Mouse (Mus musculus) heart, embryonic 11.5 days (tissue): ENCODE measurements around the gene Mob4. TPM values are rescaled to one million over a fixed set of nuclear protein-coding genes. Genes with fewer than 3 reads are reported as not detected.

ENCODE experiments used
- ATAC-seq: fragments of 200-750 bp; cut with Nextera tagmentation; replicated peaks from 2 replicates; pipeline ENCODE4 v1.8.0; 2017; ENCODE audit warnings: moderate library complexity; ENCODE audit not compliant: insufficient number of reproducible peaks, low FRiP score, low TSS enrichment
- H3K27ac ChIP-seq: fragments of 300-500 bp; sonication (generic); 2 replicates; pipeline ENCODE4 v1.5.1; 2014; ENCODE audit warnings: mild to moderate bottlenecking, low read depth, low read length
- H3K27me3 ChIP-seq: fragments of 300-500 bp; sonication (generic); 2 replicates; pipeline ENCODE4 v1.6.1; 2014; ENCODE audit warnings: mild to moderate bottlenecking, low read length, mixed read lengths; ENCODE audit not compliant: control insufficient read depth, insufficient read depth
- H3K36me3 ChIP-seq: fragments of 300-500 bp; sonication (generic); 2 replicates; pipeline ENCODE4 v1.6.1; 2014; ENCODE audit warnings: mild to moderate bottlenecking, low read length, moderate library complexity, mixed read lengths; ENCODE audit not compliant: control insufficient read depth, insufficient read depth
- H3K4me1 ChIP-seq: fragments of 300-500 bp; sonication (generic); 2 replicates; pipeline ENCODE4 v1.6.1; 2014; ENCODE audit warnings: low read length; ENCODE audit not compliant: control insufficient read depth, insufficient read depth
- H3K4me2 ChIP-seq: fragments of 300-500 bp; sonication (generic); 2 replicates; pipeline ENCODE4 v1.6.1; 2014; ENCODE audit warnings: mild to moderate bottlenecking, moderate library complexity
- H3K4me3 ChIP-seq: fragments of 300-500 bp; sonication (generic); 2 replicates; pipeline ENCODE4 v1.5.1; 2014; ENCODE audit warnings: low read depth, low read length
- H3K9ac ChIP-seq: fragments of 300-500 bp; sonication (generic); 2 replicates; pipeline ENCODE4 v1.6.1; 2014; ENCODE audit warnings: mild to moderate bottlenecking, low read depth, low read length, moderate library complexity
- H3K9me3 ChIP-seq: fragments of 300-500 bp; sonication (generic); replicated peaks from 2 replicates; pipeline ENCODE4 v1.6.1; 2016; ENCODE audit warnings: low read length; ENCODE audit not compliant: control insufficient read depth
- WGBS: fragments of 180-500 bp; shearing (Covaris S2); extraction: QIAGEN DNeasy Blood & Tissue Kit; methylation state at CpG from one replicate; pipeline ENCODE4 v1.1.7; 2014; ENCODE audit not compliant: insufficient replicate concordance; 5-methylcytosine and 5-hydroxymethylcytosine counted together
- polyA plus RNA-seq: library from polyadenylated mRNA; unstranded; fragments of >200 nt; fragmentation: Nextera tagmentation; extraction: Ambion mirVana; gene quantifications from 2 replicates; pipeline ENCODE4 v1.2.1, GENCODE M21; 2014

Gene Mob4
- polyA plus RNA-seq, 1 experiment from 2014 or later, result 120 TPM

- Histone ChIP-seq H3K9ac (peak overlapping the region; percentile 70), H3K4me2 (peak overlapping the region; percentile 87), H3K27me3 (no peaks in the 10 kb centered on the region), H3K9me3 (no peaks in the 10 kb centered on the region), H3K27ac (no peak overlapping the region), H3K4me1 (peaks cover 19% of the 10 kb centered on the region), H3K4me3 (peak overlapping the region; percentile 98), H3K36me3 (peaks cover 10% of the 10 kb centered on the region; the same call in 1 of the 2 replicates)
- 81% methylated on average over 5 of the region's 5 CpGs for WGBS
- no peak for ATAC-seq
Measured at GRCm38 (mm10) chr1:55089498-55090064, 41.5 kb upstream of the Mob4 start.

- no peaks in the 10 kb centered on the region for H3K27me3 ChIP-seq
- no peak for ATAC-seq
- H3K9ac ChIP-seq, result no peak overlapping the region
- no peak overlapping the region for H3K27ac ChIP-seq
- H3K4me3 ChIP-seq, result no peak overlapping the region
- 80% methylated on average over 2 of the region's 2 CpGs for WGBS
- H3K4me1 ChIP-seq, result peaks cover 9% of the 10 kb centered on the region
- no peak overlapping the region for H3K4me2 ChIP-seq
- no peaks in the 10 kb centered on the region for H3K9me3 ChIP-seq
- no peaks in the 10 kb centered on the region; the same call in 1 of the 2 replicates for H3K36me3 ChIP-seq
Measured at GRCm38 (mm10) chr1:55092056-55092455, 39.0 kb upstream of the Mob4 start.

DNA sequence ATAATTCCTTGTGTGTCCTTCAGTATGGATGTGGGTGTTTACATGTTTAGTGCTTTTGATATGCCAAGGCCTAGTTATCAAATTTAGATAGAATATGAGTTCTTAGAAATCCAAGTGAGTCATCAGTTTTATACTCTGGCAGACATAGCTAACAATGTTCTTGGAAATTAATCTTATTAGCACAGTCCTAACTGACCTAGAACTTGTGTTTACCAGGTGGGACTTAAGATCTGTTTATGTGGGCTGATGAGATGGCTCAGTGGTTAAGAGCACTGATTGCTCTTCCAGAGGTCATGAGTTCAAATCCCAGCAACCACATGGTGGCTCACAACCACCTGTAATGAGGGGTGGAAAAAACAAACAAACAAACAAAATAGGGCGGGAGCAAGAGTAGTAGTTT is 38.6 kb upstream of the Mob4 start:
- H3K9me3 ChIP-seq, result no peaks in the 10 kb centered on the region
- no peak overlapping the region for H3K4me2 ChIP-seq
- no peak overlapping the region for H3K4me3 ChIP-seq
- ATAC-seq, result no peak
- peaks cover 9% of the 10 kb centered on the region for H3K4me1 ChIP-seq
- no peak overlapping the region for H3K9ac ChIP-seq
- no peaks in the 10 kb centered on the region for H3K27me3 ChIP-seq
- no peaks in the 10 kb centered on the region; the same call in 1 of the 2 replicates for H3K36me3 ChIP-seq
- WGBS, result 55% methylated on average over 1 of the region's 1 CpGs
- H3K27ac ChIP-seq, result no peak overlapping the region

DNA sequence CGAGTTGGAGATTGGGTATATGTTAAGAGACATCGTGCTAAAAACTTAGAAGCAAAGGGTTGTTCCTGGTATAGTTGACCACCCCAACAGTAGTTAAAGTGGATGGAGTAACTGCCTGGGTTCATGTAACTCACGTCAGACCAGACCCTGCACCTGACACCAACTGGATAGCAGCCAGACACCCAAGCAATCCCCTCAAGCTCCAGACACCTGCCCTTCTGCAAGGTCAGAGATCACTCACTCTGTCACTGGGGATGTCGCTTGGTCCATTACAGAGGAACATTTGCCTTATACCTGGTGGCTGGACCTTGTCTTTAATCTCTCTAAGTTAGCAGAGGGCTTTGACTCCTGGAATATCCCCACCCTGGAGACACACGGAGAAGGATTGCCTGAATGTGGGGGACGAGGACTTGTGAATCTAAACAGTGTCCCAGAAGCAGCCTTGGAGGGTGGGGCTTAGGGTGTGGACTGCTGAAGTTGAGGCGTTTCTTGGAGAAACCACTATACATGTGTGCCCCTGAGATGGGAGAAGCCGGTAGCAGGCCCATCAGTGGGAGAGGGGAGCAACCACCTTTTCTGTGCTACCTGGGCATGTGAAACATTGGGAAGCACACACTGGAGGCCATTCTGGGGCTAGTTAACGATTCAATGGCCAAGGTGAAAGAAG is 24.0 kb upstream of the Mob4 start:
- Histone ChIP-seq H3K9me3 (no peaks in the 10 kb centered on the region), H3K9ac (no peak overlapping the region), H3K36me3 (no peaks in the 10 kb centered on the region), H3K4me3 (no peak overlapping the region), H3K27me3 (no peaks in the 10 kb centered on the region), H3K27ac (no peak overlapping the region), H3K4me1 (no peaks in the 10 kb centered on the region), H3K4me2 (no peak overlapping the region)
- no peak for ATAC-seq
- 75% methylated on average over 9 of the region's 9 CpGs for WGBS

GRCm38 (mm10) chr1:55107644-55108043 is 23.4 kb upstream of the Mob4 start:
- Histone ChIP-seq H3K9me3 (no peaks in the 10 kb centered on the region), H3K4me2 (no peak overlapping the region), H3K27ac (no peak overlapping the region), H3K27me3 (no peaks in the 10 kb centered on the region), H3K4me1 (no peaks in the 10 kb centered on the region), H3K9ac (no peak overlapping the region), H3K36me3 (no peaks in the 10 kb centered on the region), H3K4me3 (no peak overlapping the region)
- ATAC-seq, result no peak
- WGBS, result 84% methylated on average over 1 of the region's 1 CpGs

GRCm38 (mm10) chr1:55108473-55108872 is 22.6 kb upstream of the Mob4 start:
- ATAC-seq, result no peak
- no peak overlapping the region for H3K4me3 ChIP-seq
- H3K9ac ChIP-seq, result no peak overlapping the region
- no peaks in the 10 kb centered on the region for H3K36me3 ChIP-seq
- no peaks in the 10 kb centered on the region for H3K4me1 ChIP-seq
- H3K4me2 ChIP-seq, result no peak overlapping the region
- H3K27me3 ChIP-seq, result no peaks in the 10 kb centered on the region
- no peaks in the 10 kb centered on the region for H3K9me3 ChIP-seq
- 69% methylated on average over 2 of the region's 2 CpGs for WGBS
- no peak overlapping the region for H3K27ac ChIP-seq

DNA sequence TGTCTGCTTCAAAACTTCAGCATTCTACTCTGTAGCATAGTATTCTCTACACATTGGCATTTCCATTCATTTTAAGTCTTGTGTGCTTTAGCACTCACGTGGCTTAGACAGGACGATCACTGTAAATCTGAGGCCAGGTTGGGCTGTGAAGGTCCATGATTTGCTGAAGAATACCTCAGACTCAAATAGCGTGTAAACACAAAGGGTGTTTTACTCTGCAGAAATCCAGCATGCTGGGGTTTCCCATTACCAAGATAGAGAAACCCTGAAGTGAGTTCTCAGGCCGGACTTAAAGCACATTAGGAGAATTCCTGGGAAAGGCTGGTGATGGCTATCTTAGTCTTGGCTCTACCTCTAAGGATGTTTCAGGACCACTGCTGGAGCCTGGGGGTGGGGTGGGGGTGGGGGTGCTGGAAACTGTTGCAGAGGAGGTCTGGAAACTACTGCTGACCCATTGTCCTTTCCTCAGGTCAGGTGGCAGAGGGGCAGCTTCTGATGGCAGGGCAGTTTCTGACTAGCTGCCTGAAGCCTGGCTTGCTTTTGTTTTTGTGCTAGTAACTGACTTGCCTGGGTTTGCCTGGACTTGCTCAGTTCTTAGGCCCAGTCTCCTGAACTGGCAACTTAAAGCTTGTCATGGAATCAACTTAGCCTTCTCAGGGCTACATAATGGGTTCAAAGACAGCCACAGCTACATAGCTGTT is 21.8 kb upstream of the Mob4 start:
- H3K9ac ChIP-seq, result no peak overlapping the region
- no peaks in the 10 kb centered on the region for H3K9me3 ChIP-seq
- H3K4me3 ChIP-seq, result no peak overlapping the region
- no peak for ATAC-seq
- H3K36me3 ChIP-seq, result no peaks in the 10 kb centered on the region
- WGBS, result 82% methylated on average over 4 of the region's 4 CpGs
- H3K27ac ChIP-seq, result no peak overlapping the region
- H3K4me2 ChIP-seq, result no peak overlapping the region
- H3K27me3 ChIP-seq, result no peaks in the 10 kb centered on the region
- no peaks in the 10 kb centered on the region for H3K4me1 ChIP-seq

DNA sequence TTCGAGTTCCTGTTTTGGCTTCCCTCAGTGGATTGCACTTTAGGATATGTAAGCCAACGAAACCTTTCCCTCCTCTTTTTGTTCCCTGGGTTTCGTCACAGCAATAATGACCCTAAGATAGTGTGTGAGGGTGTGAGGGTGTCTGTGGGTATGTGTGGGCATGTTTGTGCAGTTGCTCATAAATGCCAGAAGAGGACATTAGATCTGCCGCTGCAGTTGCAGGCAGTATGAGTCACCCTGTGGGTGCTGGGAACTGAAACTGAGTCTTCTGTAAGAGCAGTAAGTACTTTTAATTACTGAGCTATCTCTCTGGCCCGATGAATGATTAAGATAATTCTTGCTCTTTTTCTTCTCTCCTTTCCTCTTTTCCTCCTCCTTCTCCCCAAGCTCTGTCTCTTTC is 8.0 kb upstream of the Mob4 start:
- Histone ChIP-seq H3K9ac (no peak overlapping the region), H3K27ac (no peak overlapping the region), H3K27me3 (no peaks in the 10 kb centered on the region), H3K9me3 (no peaks in the 10 kb centered on the region), H3K4me1 (no peaks in the 10 kb centered on the region), H3K4me3 (no peak overlapping the region), H3K36me3 (no peaks in the 10 kb centered on the region), H3K4me2 (no peak overlapping the region)
- ATAC-seq, result no peak
- WGBS, result 85% methylated on average over 5 of the region's 5 CpGs
